Mouse (Mus musculus): ENCODE results near the gene Itgb6. TPM values are rescaled to one million over a fixed set of nuclear protein-coding genes. Genes with fewer than 3 reads are reported as not detected.
A peak's percentile ranks its signal among the peaks of the same experiment; 100 is the strongest.

Gene Itgb6
- polyA plus RNA-seq (2015; fragmentation: Nextera tagmentation; extraction: Ambion mirVana): 8.5 and 8.6 TPM in 2 replicates

DNA sequence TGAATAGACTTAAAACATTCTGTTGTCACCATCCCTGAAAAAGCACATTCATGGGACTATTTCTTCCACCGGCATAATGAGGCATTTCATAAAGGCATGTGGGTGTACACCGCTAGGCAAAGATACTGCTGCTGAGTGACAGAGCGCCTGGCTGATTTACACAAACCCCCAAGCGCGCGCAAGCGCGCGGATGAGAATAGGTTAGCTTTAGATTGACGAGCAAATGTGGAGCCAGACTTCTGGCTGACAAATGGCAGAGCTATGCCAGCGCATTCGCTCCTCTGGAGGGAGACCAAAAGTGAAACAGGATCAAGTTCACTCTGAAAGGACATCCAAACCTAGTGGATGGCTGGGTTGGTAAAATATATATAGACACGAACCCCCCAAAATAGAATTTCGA is at the start of gene Itgb6:
Itgb6 (minus strand) TSS at position 130 of the 400 bp plus-strand sequence.
- H3K27me3 ChIP-seq (ENCODE audit: control insufficient read depth, insufficient read depth, low read length): no peaks in the 10 kb centered on the region
- H3K4me2 ChIP-seq (replicated peaks; ENCODE audit: low read depth): no peak within 1 kb of the TSS
- 69% methylated on average over 14 of the region's 14 CpGs for WGBS
- peak; percentile 12 for DNase-seq (ENCODE audit: low spot score)
- H3K4me3 ChIP-seq (ENCODE audit: low read depth, low read length): no peak within 1 kb of the TSS
- no peak for ATAC-seq (ENCODE audit: low FRiP score, low TSS enrichment)
- H3K9ac ChIP-seq (ENCODE audit: low read length): no peak within 1 kb of the TSS
- TF ChIP-seq EP300 (optimal IDR thresholded peaks at IDR 0.05) (no peak), CTCF (IDR thresholded peaks at IDR 0.05; ENCODE audit: low read depth) (no peak)
- H3K36me3 ChIP-seq (ENCODE audit: control insufficient read depth, insufficient read depth, low read length): no peaks in the 10 kb centered on the region
- no peak within 1 kb of the TSS for H3K27ac ChIP-seq (replicated peaks)
- no peaks in the 10 kb centered on the region for H3K9me3 ChIP-seq (ENCODE audit: control insufficient read depth, low read length)
- H3K4me1 ChIP-seq (replicated peaks; ENCODE audit: control insufficient read depth, insufficient read depth): no peaks in the 10 kb centered on the region

DNA sequence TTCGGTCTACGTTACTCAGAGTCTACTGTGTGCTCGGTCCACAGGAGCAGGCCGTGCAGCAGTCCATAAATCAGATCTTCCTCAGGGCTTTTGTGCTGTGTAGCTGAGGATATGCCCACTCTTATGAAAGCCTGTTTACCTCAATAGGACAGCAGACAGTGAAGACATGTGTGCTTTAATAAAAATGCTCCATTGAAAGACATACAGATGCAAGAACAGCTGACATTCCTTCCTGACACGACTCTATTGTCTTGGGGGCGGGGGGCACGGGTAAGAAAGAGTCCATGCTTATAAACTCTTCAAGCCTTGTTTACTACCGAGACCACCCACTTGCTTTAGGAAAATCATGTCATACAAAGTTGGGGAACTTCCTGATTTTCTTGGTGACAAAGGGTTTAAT is 44.0 kb upstream of the Itgb6 start:
- ATAC-seq (ENCODE audit: low FRiP score, low TSS enrichment) (no peak), DNase-seq (ENCODE audit: low spot score) (no peak)
- Histone ChIP-seq H3K4me3 (ENCODE audit: low read depth, low read length) (no peak overlapping the region), H3K27me3 (ENCODE audit: control insufficient read depth, insufficient read depth, low read length) (no peaks in the 10 kb centered on the region), H3K9me3 (ENCODE audit: control insufficient read depth, low read length) (no peaks in the 10 kb centered on the region), H3K27ac (replicated peaks) (no peak overlapping the region), H3K36me3 (ENCODE audit: control insufficient read depth, insufficient read depth, low read length) (peaks cover 22% of the 10 kb centered on the region), H3K4me1 (replicated peaks; ENCODE audit: control insufficient read depth, insufficient read depth) (no peaks in the 10 kb centered on the region), H3K9ac (ENCODE audit: low read length) (no peak overlapping the region), H3K4me2 (replicated peaks; ENCODE audit: low read depth) (no peak overlapping the region)
- TF ChIP-seq EP300 (optimal IDR thresholded peaks at IDR 0.05) (no peak), CTCF (IDR thresholded peaks at IDR 0.05; ENCODE audit: low read depth) (no peak)
- WGBS: 53% methylated on average over 8 of the region's 8 CpGs

DNA sequence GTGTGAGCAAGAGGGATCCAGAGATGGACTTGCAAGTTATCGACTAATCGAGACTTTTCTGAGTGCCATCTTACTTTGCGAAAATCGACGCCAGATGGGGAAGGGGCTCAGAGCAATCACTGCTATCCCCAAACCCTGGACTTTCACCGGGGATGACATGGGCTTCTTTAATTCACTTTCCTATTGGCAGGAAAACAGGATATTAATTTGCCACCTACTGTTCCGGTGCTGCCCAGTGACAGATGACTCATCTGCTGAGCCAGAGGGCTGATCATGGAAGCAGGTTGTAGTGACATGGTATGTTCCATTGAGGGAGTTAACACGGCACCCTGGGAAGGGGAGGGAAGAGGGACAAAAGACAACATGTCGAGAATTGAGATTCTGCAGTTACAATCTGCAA is 33.8 kb upstream of the Itgb6 start:
- 84% methylated on average over 9 of the region's 9 CpGs for WGBS
- peaks cover 14% of the 10 kb centered on the region for H3K36me3 ChIP-seq (ENCODE audit: control insufficient read depth, insufficient read depth, low read length)

DNA sequence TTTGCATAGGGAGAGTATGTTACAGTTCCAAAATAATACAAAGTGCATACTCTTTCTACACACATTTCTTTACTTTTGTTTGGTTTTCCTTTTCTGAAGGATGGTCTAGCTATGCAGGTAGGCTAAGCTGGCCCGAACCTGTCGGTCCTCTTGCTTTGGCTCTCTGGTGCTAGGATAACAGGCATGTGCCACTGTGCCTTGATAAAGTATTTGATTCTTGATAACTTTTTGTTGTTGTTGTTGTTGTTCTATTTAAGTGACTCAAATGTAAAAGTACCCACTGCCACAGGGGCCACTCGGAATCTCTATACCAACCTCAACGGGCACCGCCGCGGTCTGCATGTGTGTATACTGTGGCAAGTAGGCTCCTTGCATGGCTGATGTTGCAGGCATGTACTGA is 32.7 kb upstream of the Itgb6 start:
- ATAC-seq (ENCODE audit: low FRiP score, low TSS enrichment): no peak
- Histone ChIP-seq H3K4me2 (replicated peaks; ENCODE audit: low read depth) (no peak overlapping the region), H3K9ac (ENCODE audit: low read length) (no peak overlapping the region), H3K36me3 (ENCODE audit: control insufficient read depth, insufficient read depth, low read length) (peaks cover 14% of the 10 kb centered on the region), H3K27me3 (ENCODE audit: control insufficient read depth, insufficient read depth, low read length) (no peaks in the 10 kb centered on the region), H3K4me3 (ENCODE audit: low read depth, low read length) (no peak overlapping the region), H3K9me3 (ENCODE audit: control insufficient read depth, low read length) (no peaks in the 10 kb centered on the region), H3K4me1 (replicated peaks; ENCODE audit: control insufficient read depth, insufficient read depth) (no peaks in the 10 kb centered on the region), H3K27ac (replicated peaks) (no peak overlapping the region)
- DNase-seq (ENCODE audit: low spot score): no peak
- TF ChIP-seq EP300 (optimal IDR thresholded peaks at IDR 0.05) (no peak), CTCF (IDR thresholded peaks at IDR 0.05; ENCODE audit: low read depth) (no peak)
- WGBS: 92% methylated on average over 7 of the region's 7 CpGs

More for the DNA sequence above, 33.8 kb upstream of the Itgb6 start:
- H3K27me3 ChIP-seq (ENCODE audit: control insufficient read depth, insufficient read depth, low read length): no peaks in the 10 kb centered on the region
- H3K9ac ChIP-seq (ENCODE audit: low read length): no peak overlapping the region
- DNase-seq (ENCODE audit: low spot score) (no peak), ATAC-seq (ENCODE audit: low FRiP score, low TSS enrichment) (no peak)
- H3K4me1 ChIP-seq (replicated peaks; ENCODE audit: control insufficient read depth, insufficient read depth): no peaks in the 10 kb centered on the region
- TF ChIP-seq CTCF (IDR thresholded peaks at IDR 0.05; ENCODE audit: low read depth): no peak
- no peak for TF ChIP-seq EP300 (optimal IDR thresholded peaks at IDR 0.05)
- no peak overlapping the region for H3K27ac ChIP-seq (replicated peaks)
- no peak overlapping the region for H3K4me3 ChIP-seq (ENCODE audit: low read depth, low read length)
- H3K9me3 ChIP-seq (ENCODE audit: control insufficient read depth, low read length): no peaks in the 10 kb centered on the region
- no peak overlapping the region for H3K4me2 ChIP-seq (replicated peaks; ENCODE audit: low read depth)

DNA sequence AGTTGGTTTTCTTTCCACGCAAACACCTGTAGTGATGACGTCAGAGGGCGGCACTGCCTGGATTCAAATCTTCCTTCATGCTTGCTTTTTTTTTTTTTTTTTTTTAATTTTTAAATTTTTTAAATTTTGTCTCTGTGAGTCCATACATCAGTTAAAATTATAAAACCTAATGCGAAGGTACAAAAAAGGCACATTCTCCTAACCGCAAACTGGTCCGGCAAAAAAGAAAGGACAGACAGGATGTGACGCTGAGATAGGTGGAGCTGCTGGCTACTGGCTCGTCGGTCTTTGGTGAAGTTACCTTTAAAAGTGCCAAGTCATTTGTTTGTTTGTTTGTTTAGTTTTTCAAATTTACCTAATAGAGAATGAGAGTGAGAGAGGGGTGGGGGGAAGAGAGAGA is 28.8 kb upstream of the Itgb6 start:
- DNase-seq (ENCODE audit: low spot score): no peak

DNA sequence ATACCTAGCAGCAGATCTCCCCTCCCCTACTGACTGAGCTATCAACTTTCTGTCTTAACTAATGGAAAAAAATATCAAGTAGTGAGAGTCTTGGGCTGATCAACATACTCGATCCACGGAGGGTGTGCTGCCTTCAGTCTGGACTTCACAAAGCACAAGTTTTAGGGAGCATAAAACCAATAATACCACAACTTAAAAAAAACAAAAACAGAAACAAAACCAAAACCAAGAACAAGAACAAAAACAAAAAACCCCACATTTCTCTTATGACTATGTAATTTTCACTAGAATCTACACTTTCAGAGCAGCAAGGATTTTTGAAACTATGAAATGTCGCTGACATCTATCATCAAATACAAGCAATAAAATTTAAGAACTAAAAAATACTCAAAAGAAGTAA is 28.1 kb upstream of the Itgb6 start:
- Histone ChIP-seq H3K27me3 (ENCODE audit: control insufficient read depth, insufficient read depth, low read length) (no peaks in the 10 kb centered on the region), H3K4me3 (ENCODE audit: low read depth, low read length) (no peak overlapping the region), H3K4me1 (replicated peaks; ENCODE audit: control insufficient read depth, insufficient read depth) (no peaks in the 10 kb centered on the region), H3K27ac (replicated peaks) (no peak overlapping the region), H3K36me3 (ENCODE audit: control insufficient read depth, insufficient read depth, low read length) (peaks cover 4% of the 10 kb centered on the region; the same call in 1 of the 2 replicates), H3K9ac (ENCODE audit: low read length) (no peak overlapping the region), H3K9me3 (ENCODE audit: control insufficient read depth, low read length) (no peaks in the 10 kb centered on the region), H3K4me2 (replicated peaks; ENCODE audit: low read depth) (no peak overlapping the region)
- ATAC-seq (ENCODE audit: low FRiP score, low TSS enrichment) (no peak), DNase-seq (ENCODE audit: low spot score) (no peak)
- WGBS: 90% methylated on average over 3 of the region's 3 CpGs
- TF ChIP-seq EP300 (optimal IDR thresholded peaks at IDR 0.05): no peak

More for the DNA sequence above, 28.8 kb upstream of the Itgb6 start:
- no peak for ATAC-seq (ENCODE audit: low FRiP score, low TSS enrichment)
- TF ChIP-seq CTCF (IDR thresholded peaks at IDR 0.05; ENCODE audit: low read depth): no peak
- no peak for TF ChIP-seq EP300 (optimal IDR thresholded peaks at IDR 0.05)
- Histone ChIP-seq H3K9ac (ENCODE audit: low read length) (no peak overlapping the region), H3K4me1 (replicated peaks; ENCODE audit: control insufficient read depth, insufficient read depth) (no peaks in the 10 kb centered on the region), H3K27ac (replicated peaks) (no peak overlapping the region), H3K36me3 (ENCODE audit: control insufficient read depth, insufficient read depth, low read length) (peaks cover 7% of the 10 kb centered on the region), H3K4me2 (replicated peaks; ENCODE audit: low read depth) (no peak overlapping the region), H3K4me3 (ENCODE audit: low read depth, low read length) (no peak overlapping the region), H3K9me3 (ENCODE audit: control insufficient read depth, low read length) (no peaks in the 10 kb centered on the region), H3K27me3 (ENCODE audit: control insufficient read depth, insufficient read depth, low read length) (no peaks in the 10 kb centered on the region)
- 93% methylated on average over 9 of the region's 9 CpGs for WGBS
